Mouse (Mus musculus): ENCODE data around the gene Ifi35.
"Not testable (repeated sequence)": the region's sequence is repeated elsewhere in the genome, so short reads cannot be mapped to it uniquely, and the experiment has no call there.

The Ifi35 gene

DNA sequence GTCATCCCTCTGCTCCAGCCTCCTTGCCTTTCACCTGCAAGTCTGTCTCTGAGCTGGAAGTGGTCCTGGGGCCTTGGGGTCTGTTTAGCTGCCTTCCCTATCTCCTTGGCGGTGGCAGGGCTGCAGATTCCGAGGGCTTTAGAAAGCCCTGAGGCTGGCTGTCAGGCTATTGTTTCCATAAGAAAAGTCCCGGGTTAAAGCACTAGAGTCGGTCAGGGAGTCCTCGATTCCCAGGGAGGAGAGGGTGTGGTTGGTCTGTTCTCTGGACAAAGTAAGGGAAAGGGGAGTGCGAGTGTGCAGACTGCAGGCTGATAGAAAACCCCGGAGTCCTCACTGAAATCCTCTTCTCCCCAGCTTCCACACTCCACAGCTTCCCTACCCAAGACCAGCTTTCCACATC is 22.0 kb downstream of the Ifi35 start:
- no peak for DNase-seq

DNA sequence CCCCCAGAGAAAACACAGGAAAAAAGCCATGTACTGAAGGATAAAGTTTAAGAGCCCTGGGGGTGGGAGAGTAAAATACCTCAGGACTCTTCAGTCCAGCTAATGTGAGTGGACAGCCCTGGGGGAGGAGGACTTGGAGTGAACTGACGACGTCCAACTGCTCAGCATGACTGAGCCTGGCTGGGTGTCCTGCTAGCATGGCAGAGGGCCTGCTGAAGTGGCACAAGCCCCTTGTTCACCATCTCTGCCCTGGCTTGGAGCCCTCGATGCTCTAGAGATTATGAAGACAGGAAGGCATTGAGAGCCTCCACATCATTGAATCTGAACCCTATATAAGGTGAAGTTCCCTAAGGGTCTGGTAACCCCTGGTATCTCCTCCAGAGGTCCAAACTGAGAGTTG is 23.7 kb downstream of the Ifi35 start:
- DNase-seq = no peak

DNA sequence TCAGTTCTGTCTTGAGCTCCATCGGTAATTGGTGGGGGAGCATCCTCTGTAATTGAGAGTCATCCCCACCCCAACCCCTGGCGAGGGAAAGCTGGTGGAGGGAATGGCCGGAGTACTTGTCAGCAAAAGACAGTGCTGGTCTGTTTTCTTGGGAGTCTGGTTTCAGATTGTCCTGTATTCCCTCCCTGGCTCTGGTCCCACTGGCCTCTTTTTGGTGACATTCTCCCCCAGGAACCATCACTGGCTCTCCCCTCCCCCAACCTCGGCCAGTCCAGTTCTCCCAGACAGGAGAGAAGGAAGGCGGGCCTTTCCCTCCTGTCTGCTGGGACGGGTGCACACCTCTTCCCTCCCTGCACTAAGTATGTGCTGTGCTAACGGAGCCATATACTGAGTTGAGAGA is 24.1 kb downstream of the Ifi35 start:
- DNase-seq = no peak

DNA sequence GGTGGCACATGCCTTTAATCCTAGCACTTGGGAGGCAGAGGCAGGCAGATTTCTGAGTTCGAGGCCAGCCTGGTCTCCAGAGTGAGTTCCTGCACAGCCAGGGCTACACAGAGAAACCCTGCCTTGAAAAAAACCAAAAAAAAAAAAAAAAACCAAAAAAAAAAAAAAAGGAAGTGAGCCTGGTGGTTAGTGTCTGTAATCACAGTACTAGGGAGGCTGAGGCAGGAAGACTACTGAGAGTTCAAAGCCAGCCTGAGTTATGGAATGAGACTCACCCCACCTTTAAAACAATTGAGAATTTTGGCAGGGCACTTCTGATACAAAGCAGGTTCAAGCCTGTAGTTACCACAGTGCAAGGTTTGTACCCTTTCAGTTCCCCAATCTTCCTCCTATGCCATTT is 25.5 kb downstream of the Ifi35 start:
- DNase-seq = not testable (repeated sequence)

DNA sequence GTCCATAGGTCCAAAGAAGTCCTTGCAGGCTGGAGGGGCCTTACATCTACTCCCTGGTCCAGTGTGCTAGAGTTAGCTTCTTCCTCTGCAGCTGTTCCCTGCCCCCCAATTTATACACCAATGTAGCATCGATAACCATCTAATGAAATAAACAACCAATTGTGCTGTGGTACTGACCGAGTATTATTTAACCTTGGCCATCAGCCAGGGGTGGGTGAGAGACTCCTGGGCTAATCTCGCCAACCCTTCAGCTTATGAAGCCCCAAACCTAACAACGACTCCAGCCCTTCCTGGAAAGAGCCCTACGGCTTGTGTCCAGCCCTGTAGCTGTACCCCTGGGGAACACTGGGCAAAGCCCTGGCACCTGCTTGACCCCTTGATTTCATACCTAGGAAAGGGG is 26.1 kb downstream of the Ifi35 start:
- no peak for DNase-seq

GRCm38 (mm10) chr11:101476361-101476760 is 28.2 kb downstream of the Ifi35 start:
- DNase-seq = not testable (repeated sequence)

- DNase-seq = no peak
Observed at GRCm38 (mm10) chr11:101477194-101477551, 29.0 kb downstream of the Ifi35 start.

DNA sequence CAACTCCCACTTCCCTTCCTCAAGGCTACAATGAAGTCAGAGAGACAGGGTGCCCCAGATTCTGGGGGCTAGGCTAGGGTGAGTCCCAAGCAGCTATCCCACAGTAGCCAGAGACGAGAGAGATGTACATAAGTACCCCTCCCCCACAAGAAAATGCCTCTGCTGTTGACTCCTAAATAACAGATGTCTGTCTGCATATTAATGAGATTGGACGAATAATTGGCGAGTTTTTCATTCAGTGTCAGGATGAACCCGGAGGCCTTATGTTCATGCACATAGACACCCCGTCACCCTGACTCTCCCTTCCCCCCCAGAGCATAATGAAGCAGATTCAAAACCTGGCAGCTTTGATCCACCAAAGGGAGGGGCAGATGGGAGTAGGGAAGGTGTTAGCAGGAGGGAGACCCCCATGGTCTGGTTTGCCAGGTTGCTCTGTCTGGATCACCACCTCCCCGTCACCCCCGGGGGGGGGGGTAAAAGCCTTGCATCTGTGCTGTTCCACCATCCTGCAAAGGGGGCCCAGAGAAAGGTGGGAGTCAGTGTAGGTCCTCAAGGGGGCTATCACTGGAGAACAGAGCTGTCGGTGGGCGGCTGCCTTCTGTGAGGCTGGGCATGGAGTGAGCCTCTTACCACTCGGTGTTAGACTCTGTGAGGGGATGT is 29.5 kb downstream of the Ifi35 start:
- no peak for DNase-seq

DNA sequence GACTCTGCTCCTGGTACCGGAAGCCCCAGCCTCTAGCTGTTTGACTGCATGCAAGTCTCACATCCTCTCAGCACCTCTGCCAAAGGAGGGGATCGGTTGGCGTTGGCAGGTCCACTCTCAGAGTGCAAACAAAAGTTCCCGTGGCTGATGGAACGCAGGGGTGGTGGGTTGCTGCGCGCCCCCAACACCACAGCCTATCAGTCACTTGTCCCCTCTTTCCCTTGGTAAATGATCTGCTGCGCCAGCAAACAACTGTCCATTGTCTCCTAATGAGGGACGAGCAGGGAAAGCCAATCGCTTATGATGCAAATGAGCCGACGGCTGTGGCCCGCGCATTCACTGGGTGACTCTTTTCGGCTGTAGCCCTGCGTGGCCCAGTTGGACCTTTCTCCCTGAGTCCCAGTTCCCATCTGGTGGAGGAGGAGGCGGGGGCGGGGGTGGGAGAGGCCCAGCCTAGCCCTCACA is 31.0 kb downstream of the Ifi35 start:
- DNase-seq = no peak

DNA sequence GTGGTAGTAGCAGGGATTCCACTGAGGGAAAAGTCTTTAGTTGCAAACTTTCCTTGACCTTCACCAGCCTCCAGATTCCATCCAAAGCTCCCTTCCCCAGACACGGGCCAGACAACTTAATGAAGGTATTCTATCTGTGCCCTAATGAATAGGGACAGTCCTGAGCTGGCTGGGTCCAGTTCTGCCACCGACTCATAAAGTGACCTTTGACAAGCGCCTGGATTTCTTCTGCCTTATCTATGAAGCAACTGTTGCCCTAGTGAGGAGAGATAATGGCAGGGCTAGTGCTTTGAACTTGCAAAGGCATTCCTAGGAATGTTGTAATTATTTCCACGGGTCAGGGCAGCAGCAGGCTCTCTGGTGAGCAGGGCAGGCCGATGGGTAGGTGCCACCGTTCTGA is 32.7 kb downstream of the Ifi35 start:
- no peak for DNase-seq

- DNase-seq = no peak
Observed at GRCm38 (mm10) chr11:101483804-101484203, 35.6 kb downstream of the Ifi35 start.

GRCm38 (mm10) chr11:101484245-101484644 is 36.0 kb downstream of the Ifi35 start:
- DNase-seq = no peak

DNA sequence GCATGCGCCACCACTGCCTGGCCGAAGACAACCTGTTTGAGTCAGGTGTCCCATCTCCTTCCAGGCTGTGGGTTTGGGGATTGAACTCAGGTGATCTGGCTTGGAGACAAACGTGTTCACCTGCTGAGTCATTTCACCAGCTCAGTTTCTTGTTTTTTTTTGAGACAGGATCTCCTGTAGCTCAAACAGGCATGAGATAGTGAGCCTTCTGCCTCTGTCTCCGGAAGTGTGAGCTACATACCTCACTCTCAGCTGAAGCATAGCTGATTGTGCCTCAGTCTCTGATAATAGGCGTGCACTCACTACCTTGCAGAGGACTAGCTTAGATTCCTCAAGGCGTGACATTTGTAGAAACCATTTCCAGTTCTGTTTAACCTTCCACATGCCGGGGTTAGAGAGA is 36.6 kb downstream of the Ifi35 start:
- DNase-seq = no peak

- DNase-seq = no peak
Observed at GRCm38 (mm10) chr11:101485509-101486028, 37.4 kb downstream of the Ifi35 start.

DNA sequence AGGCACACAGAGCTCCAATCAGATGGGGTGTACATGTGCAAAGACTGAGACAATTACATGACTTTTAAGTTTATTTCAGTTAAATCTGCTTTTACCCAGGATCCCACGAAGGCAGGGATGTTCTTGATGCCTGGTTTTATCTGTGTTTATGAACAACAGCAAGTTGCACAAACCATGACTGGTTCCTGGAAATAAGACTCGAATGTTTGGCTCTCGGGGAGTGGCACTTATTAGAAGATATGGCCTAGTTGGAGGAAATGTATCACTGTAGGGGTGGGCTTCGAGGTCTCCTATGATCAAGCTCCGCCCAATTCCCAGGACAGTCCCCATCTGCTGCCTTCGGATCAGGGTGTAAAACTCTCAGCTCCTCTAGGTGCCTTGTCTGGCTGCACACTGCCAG is 37.9 kb downstream of the Ifi35 start:
- no peak for DNase-seq

DNA sequence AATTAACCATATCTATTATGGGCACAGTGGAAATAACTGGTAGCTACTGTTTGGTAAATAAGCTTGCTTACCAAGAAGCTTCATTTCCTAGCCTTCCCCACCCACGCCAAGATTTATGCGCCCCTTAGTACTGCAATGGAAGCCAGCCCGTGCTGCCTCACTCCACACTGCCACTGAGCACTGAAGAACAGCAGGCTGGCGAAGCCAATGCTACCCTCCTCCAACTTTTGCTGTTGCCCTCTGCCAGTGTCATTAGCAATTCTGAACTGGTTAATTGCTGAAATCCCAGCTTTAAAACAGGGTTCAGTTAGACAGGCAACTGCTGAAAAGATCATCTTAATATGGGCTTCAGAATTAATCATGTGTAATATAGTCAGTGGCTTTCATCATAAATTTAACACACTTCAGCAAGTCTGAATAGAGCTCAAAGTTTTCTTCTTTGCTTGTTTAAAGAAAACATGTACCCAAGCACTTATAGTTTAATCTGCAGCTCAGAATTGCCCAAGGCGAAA is 58.1 kb downstream of the Ifi35 start:
- DNase-seq = no peak

DNA sequence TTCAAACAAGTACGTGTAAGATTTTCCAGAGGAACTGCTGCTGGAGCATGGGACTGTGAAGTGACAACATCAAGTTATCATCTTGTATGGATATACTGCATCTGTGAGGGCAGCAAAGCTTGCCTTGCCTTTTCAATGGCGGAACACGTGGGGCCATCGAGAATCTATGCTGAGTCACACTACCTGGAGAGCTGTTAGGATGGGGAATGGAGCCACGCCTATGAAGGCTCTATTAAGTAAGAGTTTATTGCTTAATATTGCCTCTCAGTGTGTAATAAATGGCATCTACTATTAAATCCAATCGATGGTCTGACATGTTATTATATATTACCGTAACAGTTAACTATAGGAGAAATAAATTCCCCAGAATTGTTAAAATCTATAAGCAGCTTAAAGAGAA is 58.9 kb downstream of the Ifi35 start:
- DNase-seq = no peak
